Mouse (Mus musculus): ENCODE results near the gene BC025446. TPM values are rescaled to one million over a fixed set of nuclear protein-coding genes. Genes with fewer than 3 reads are reported as not detected.
A peak's percentile ranks its signal among the peaks of the same experiment; 100 is the strongest.

Gene BC025446
- polyA plus RNA-seq, 1 experiment from 2014 or later: not detected

DNA sequence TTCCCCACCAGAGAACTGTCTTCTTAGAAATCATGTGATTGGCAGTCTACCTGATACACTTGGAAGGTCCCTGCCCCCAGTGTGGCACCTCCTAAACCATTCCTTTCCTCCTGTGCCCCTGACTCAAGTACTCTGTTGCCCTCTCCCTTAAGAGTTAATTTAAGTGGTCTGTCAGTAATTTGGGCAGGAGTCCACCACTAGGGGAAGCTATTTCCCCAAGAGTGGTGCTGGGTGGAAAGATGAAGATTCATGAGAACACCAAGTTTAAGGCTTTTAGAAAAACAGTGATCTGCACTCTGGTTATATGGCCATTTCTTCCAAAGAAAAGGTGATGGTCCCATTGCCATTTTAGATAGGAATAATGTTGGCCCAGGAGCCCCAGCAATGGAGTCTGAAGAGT lies 49.7 kb downstream of the BC025446 start:
- Histone ChIP-seq H3K4me3 (no peak overlapping the region), H3K27ac (no peak overlapping the region), H3K27me3 (no peaks in the 10 kb centered on the region), H3K4me2 (no peak overlapping the region), H3K9ac (no peak overlapping the region), H3K9me3 (replicated peaks) (no peaks in the 10 kb centered on the region; the same call in 1 of the 2 replicates), H3K36me3 (no peaks in the 10 kb centered on the region), H3K4me1 (replicated peaks) (no peaks in the 10 kb centered on the region)
- ATAC-seq (replicated peaks; ENCODE audit: insufficient number of reproducible peaks, insufficient read depth, low FRiP score, low read depth): no peak

DNA sequence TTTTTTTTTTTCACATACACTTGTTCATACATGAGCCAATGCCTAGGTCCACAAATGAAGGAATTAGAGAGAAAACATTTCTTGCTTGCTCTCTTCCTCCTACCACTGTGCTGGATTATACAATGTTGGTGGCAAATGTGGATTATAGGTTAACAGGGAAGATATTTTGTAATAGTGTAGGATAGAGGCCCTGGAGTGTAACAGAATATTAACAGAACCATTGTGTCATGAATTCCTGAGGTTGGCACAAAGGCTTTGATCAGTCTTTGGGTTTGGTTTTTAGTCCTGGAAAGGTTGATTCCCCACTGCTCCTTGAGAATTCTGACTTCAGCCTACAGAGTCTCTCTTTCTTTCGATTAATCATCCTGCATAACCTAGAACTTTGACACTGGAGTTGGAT lies 50.5 kb downstream of the BC025446 start:
- H3K27ac ChIP-seq: no peak overlapping the region
- H3K4me2 ChIP-seq: no peak overlapping the region
- H3K9me3 ChIP-seq (replicated peaks): no peaks in the 10 kb centered on the region
- no peak for ATAC-seq (replicated peaks; ENCODE audit: insufficient number of reproducible peaks, insufficient read depth, low FRiP score, low read depth)
- 36% methylated on average over 1 of the region's 1 CpGs for WGBS
- no peaks in the 10 kb centered on the region for H3K36me3 ChIP-seq
- H3K27me3 ChIP-seq: no peaks in the 10 kb centered on the region
- H3K4me3 ChIP-seq: no peak overlapping the region
- no peaks in the 10 kb centered on the region for H3K4me1 ChIP-seq (replicated peaks)
- H3K9ac ChIP-seq: no peak overlapping the region

- Histone ChIP-seq H3K4me1 (replicated peaks) (no peaks in the 10 kb centered on the region), H3K4me2 (no peak within 1 kb of the TSS)
- ATAC-seq (replicated peaks; ENCODE audit: insufficient number of reproducible peaks, insufficient read depth, low FRiP score, low read depth): no peak
These were observed 51.9 kb downstream of the BC025446 start, which contains the start of gene Ly6f for GRCm38 (mm10) chr15:75268121-75268520. TSS of gene Ly6f (plus strand) at chr15:75268421.

DNA sequence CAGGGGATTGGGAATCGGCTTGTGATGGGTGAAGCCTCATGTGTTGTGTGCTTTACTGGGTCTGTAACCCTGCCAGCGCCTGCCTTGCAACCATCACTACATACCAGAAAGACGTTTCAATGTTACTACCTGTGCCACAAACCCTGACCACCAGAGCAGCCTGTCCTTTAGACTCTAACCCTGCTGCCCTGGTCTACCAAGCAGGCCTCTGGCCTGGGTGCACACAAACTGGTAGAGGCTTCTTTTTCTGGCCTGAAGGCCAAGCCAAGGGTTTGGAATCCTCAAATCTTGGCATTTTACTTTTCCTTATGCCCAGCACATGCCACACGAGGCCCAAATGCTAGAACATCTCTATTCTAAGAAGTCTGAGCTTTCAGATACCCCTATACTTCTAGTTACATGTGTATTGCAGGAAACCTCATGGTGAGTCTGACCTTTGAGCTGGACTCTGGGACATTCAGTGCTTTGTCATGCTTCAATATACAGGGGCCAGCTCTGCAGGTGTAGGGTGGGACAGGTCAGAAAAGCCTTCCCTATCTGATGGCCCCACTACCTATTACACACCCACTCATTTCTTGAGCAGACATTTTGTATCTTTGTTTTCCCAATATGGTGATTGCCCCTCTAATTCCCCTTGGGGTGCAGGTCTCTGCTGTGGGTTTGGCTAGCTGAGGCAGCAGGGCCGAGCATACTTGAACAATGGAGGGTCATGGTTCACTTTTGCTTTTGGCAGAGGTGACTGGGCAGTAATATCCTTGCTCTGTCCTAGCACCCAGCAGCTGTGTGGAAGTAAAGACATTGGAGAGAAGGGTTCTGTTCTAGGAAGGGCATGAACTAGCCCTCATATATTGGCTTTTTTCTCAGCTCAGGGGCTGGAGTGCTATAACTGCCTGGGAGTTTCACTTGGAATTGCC lies 53.0 kb downstream of the BC025446 start:
- Histone ChIP-seq H3K4me3 (no peak overlapping the region), H3K9ac (no peak overlapping the region), H3K4me2 (no peak overlapping the region), H3K4me1 (replicated peaks) (no peaks in the 10 kb centered on the region), H3K27ac (no peak overlapping the region), H3K27me3 (no peaks in the 10 kb centered on the region), H3K36me3 (no peaks in the 10 kb centered on the region), H3K9me3 (replicated peaks) (no peaks in the 10 kb centered on the region)
- WGBS: 68% methylated on average over 5 of the region's 5 CpGs
- no peak for ATAC-seq (replicated peaks; ENCODE audit: insufficient number of reproducible peaks, insufficient read depth, low FRiP score, low read depth)

More at GRCm38 (mm10) chr15:75268121-75268520, 51.9 kb downstream of the BC025446 start, which contains the start of gene Ly6f:
- Histone ChIP-seq H3K27me3 (no peaks in the 10 kb centered on the region), H3K27ac (no peak within 1 kb of the TSS), H3K36me3 (no peaks in the 10 kb centered on the region), H3K4me3 (no peak within 1 kb of the TSS), H3K9ac (no peak within 1 kb of the TSS), H3K9me3 (replicated peaks) (no peaks in the 10 kb centered on the region)

DNA sequence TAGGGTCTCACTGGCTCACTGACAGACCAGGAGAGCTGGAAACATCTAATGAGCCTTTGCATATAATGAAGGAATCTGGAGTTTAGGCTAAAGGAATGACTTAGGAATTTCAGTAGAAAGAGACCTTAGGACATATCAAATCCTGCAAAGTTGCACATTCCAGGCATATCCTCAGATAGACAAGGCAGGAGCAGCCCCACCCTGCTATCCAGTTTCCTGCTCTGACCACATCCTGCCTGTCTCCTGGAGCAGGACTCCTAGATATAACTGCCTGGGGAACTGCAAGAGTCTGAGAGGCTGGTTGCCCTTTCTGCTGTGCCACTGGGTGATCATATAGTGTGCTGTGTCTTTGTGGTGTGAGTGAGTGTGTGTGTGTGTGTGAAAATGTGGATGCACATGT lies 54.0 kb downstream of the BC025446 start:
- no peaks in the 10 kb centered on the region for H3K9me3 ChIP-seq (replicated peaks)
- H3K36me3 ChIP-seq: no peaks in the 10 kb centered on the region
- H3K4me1 ChIP-seq (replicated peaks): no peaks in the 10 kb centered on the region
- H3K27ac ChIP-seq: no peak overlapping the region
- H3K4me3 ChIP-seq: no peak overlapping the region
- 0 out of 2 replicates have a peak, but pooled peaks have one; percentile 31 for ATAC-seq (replicated peaks; ENCODE audit: insufficient number of reproducible peaks, insufficient read depth, low FRiP score, low read depth)
- H3K9ac ChIP-seq: no peak overlapping the region
- no peaks in the 10 kb centered on the region for H3K27me3 ChIP-seq
- no peak overlapping the region for H3K4me2 ChIP-seq

DNA sequence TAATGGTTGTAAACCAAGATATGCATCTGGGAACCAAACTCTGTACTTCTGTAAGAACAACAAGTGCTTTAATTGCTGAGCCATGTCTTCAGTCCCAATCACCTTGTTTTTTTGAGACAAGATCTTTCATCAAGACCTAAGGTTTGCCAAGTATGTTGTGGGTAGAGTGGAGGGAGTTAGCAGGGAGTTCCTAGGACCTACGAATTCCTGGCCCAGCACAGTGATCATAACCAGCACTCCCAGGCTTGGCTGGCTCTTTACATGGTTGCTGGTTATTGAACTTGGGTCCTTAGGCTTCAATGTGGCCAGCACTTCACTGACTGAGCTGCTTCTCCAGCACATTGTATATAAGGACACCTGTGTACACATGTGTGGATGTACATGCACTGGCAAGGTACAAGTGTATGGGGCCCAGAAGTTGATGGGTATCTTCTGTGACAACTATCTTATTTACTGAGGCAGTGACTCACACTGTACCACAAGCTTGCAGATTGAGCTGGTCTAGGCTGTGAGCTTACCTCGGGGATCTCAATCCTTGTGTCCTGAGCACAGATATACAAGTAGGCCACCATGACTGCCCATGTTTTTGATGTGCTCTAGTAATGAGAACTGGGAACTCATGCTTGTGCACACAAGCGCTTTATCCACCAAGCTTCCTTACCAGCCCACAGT lies 54.7 kb downstream of the BC025446 start:
- Histone ChIP-seq H3K27ac (no peak overlapping the region), H3K4me1 (replicated peaks) (no peaks in the 10 kb centered on the region), H3K4me3 (no peak overlapping the region), H3K4me2 (no peak overlapping the region), H3K27me3 (no peaks in the 10 kb centered on the region), H3K36me3 (no peaks in the 10 kb centered on the region), H3K9me3 (replicated peaks) (no peaks in the 10 kb centered on the region), H3K9ac (no peak overlapping the region)
- 64% methylated on average over 3 of the region's 3 CpGs for WGBS
- no peak for ATAC-seq (replicated peaks; ENCODE audit: insufficient number of reproducible peaks, insufficient read depth, low FRiP score, low read depth)

DNA sequence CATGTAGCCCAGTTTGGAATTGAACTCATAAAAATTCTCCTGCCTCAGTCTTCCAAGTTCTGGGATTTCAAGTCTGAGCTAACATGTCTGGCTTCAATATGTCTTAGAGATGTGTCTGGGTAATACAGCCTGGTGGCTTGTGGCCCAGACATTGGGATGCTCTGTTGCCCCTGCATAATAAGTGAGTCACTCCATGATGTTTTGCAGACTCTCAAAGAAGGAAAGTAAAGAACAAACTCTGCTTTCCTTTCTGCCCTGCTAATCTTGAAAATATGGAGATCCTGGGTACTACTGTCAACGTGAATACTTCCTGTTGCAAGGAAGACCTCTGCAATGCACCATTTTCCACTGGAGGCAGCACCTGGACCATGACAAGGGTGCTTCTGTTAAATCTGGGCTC lies 55.2 kb downstream of the BC025446 start:
- no peak for ATAC-seq (replicated peaks; ENCODE audit: insufficient number of reproducible peaks, insufficient read depth, low FRiP score, low read depth)
- no peak overlapping the region for H3K4me3 ChIP-seq

GRCm38 (mm10) chr15:75271891-75272290 lies 55.7 kb downstream of the BC025446 start:
- no peak for ATAC-seq (replicated peaks; ENCODE audit: insufficient number of reproducible peaks, insufficient read depth, low FRiP score, low read depth)
- WGBS: 58% methylated on average over 3 of the region's 3 CpGs
- H3K4me2 ChIP-seq: no peak overlapping the region
- no peaks in the 10 kb centered on the region for H3K27me3 ChIP-seq
- no peak overlapping the region for H3K27ac ChIP-seq
- no peak overlapping the region for H3K9ac ChIP-seq
- no peaks in the 10 kb centered on the region for H3K4me1 ChIP-seq (replicated peaks)
- no peaks in the 10 kb centered on the region for H3K9me3 ChIP-seq (replicated peaks)
- H3K36me3 ChIP-seq: no peaks in the 10 kb centered on the region
- H3K4me3 ChIP-seq: no peak overlapping the region

More for the DNA sequence above, 55.2 kb downstream of the BC025446 start:
- WGBS: 50% methylated on average over 1 of the region's 1 CpGs
- Histone ChIP-seq H3K27ac (no peak overlapping the region), H3K27me3 (no peaks in the 10 kb centered on the region), H3K4me1 (replicated peaks) (no peaks in the 10 kb centered on the region), H3K4me2 (no peak overlapping the region), H3K9ac (no peak overlapping the region), H3K36me3 (no peaks in the 10 kb centered on the region), H3K9me3 (replicated peaks) (no peaks in the 10 kb centered on the region)

Other genes with a start within 250 kb of the BC025446 start
- not detected in 2 replicates for gene Ly6i, start 232.9 kb upstream of the BC025446 start, polyA plus RNA-seq (2015; fragmentation: Nextera tagmentation; extraction: Ambion mirVana)
- gene Ly6a, start 218.3 kb upstream of the BC025446 start, polyA plus RNA-seq (2015; fragmentation: Nextera tagmentation; extraction: Ambion mirVana): 4.3 TPM in 2 replicates
- 8.9 TPM in 2 replicates for gene Ly6c1, start 167.5 kb upstream of the BC025446 start, polyA plus RNA-seq (2015; fragmentation: Nextera tagmentation; extraction: Ambion mirVana)
- gene Ly6c2, start 104.4 kb upstream of the BC025446 start, polyA plus RNA-seq (2015; fragmentation: Nextera tagmentation; extraction: Ambion mirVana): 0.87 and 1.2 TPM in 2 replicates
- not detected in 2 replicates for gene Ly6g, start 61.1 kb upstream of the BC025446 start, polyA plus RNA-seq (2015; fragmentation: Nextera tagmentation; extraction: Ambion mirVana)
- not detected in 2 replicates for gene Ly6f, start 52.0 kb downstream of the BC025446 start, polyA plus RNA-seq (2015; fragmentation: Nextera tagmentation; extraction: Ambion mirVana)

Data from heart, embryonic 15.5 days (tissue).